Mouse (Mus musculus): Measurements from ENCODE around the gene Mrps31.

Gene Mrps31

DNA sequence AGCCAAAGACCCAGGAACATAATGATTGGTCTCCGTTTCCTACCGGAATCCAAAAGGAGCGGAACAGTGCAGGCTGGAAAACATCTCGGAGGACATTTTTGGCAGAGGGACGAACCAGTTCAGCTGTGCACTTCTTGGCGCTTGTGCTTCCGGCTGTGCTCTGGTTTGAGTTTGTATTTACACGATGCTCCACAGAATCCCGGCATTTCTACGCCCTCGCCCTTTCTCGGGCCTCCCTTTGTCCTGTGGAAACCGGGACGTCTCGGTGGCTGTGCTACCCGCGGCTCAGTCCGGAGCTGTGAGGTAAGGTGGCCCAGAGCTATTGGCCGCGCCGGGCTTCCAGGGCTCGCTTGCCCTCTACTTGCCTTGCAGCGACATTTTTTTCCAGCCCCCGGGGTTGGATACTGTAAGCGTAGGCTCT is at the start of gene Mrps31:
Gene Mrps31, plus strand, starts transcription at position 80 of the 421 bp plus-strand sequence.
- DNase-seq: peak; percentile 83 to 85

DNA sequence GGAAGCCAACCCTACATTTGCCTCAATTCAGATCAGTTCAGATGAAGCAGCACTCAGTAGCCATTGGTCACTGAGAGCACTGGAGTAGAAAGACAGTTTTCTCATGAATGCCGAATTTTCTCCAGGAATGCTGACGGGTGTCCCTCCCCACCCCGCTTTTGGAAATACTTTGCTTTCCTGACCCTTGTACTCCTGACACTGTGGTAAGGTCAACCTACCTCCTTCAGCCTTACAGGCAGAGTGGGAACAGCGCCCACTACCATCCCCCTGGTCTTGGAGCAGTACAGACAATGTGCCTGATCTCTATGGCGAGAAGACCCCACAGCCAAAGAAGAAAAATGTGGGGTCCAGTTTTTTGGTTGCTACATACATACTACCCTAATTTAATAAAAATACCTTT is 34.9 kb upstream of the Mrps31 start:
- DNase-seq: no peak

DNA sequence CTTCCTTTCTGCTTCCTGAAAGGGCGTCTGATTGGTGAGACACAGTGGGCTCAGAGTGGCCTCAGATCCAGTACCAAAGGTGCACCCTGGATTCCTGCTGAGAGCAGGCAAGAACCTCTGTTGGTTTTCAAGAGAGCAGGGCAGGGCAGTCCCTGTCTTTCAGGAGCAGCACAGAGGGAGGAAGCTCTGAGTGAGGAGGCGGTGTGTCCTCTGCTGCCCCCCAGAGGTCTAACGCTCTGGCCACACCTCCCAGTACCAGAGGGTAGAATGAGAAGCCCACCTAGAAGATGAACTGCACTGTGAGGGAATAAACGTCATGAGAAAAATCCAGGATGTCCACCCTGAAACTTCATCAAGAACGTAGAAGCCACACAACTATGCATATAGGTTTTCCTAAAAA is 34.3 kb upstream of the Mrps31 start:
- DNase-seq: no peak

DNA sequence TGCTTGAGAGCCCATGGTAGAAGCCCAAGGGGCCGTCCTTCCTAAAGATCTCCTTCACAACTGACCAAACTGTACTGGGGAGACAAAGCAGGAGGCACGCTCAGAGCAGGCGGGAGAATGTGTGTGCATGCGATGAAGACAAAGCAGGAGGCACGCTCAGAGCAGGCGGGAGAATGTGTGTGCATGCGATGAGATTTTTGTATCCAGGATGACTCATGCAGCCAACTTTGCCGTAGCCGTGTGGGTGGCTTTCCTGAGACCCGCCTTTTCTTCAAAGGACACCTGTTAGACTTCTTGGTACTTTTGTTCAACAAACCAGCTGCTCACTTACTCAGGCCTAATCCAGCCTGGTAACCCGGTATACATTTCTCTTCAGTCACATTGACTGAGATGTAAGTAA is 30.2 kb upstream of the Mrps31 start:
- no peak for DNase-seq

DNA sequence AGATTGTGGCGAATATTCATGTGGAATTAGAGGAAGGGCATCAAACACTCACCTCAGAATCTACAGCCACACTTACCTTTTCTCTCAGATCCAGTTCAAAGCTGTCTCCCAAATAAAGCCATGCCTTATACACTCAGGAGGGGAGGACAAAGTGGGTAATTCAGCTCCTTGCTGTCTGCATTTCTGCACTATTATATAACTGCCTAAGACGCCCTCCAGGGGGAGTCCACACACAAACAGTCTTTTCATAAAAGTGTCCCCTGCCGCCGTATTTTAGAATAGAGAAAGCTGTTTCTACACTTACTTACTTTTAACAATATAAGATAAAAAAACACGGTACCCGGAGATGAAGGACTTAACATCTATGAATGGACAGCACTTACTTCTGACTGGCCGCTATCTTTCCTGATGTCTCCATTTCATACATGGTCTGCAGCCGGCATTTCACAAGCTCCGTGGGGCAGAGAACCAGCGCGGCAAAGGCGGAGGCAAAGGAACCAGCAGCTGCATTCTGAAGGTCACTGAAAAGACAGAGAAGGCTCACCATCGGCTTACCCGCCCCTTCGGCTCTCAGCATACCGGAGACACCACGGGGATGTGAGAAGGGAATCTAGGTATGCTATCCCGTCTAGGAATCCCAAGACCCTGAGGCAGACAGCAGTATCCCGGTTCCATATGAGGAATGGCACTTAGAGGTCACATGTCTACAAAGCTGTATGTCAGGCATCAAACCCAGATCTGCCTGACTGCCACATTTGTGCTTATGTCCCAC is 28.2 kb upstream of the Mrps31 start:
- DNase-seq: no peak

DNA sequence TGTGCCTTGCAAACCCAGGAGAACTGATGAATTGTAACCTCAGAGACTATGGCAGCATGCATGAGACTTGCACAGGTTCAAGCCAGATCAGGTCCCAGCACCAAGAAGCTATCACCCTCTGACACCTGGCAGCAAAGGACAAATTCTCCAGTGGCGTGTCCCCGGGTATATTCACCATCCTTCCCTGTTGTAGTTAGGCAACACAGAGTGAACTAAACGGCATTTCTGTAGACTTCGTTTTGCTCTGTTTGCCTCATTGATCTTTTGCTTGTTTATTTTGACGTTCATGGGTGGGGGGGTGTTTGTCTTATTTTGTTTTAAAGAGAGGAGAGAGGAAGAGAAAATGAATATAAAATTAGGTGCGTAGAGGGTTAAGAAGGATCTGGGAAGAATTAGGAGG is 26.0 kb upstream of the Mrps31 start:
- DNase-seq: no peak

DNA sequence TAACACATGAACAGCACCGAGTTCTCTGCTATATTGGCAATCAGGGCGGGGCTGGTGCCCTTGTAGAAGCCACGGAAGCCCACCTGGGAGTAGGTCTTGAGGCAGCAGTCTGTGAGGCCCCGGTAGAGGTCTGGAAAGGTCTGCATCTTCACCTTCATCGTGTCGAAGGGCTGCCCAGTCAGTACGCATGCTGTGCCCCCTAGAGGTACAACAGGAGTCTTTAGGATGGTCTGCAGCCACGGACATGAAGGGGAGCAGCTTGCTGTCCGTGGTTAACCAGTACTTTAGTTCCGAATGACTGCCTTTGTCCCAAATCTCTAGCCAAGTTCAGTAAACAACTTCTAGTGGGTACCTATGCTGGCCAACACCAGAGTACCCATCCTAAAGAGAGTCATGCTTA is 21.3 kb upstream of the Mrps31 start:
- no peak for DNase-seq

DNA sequence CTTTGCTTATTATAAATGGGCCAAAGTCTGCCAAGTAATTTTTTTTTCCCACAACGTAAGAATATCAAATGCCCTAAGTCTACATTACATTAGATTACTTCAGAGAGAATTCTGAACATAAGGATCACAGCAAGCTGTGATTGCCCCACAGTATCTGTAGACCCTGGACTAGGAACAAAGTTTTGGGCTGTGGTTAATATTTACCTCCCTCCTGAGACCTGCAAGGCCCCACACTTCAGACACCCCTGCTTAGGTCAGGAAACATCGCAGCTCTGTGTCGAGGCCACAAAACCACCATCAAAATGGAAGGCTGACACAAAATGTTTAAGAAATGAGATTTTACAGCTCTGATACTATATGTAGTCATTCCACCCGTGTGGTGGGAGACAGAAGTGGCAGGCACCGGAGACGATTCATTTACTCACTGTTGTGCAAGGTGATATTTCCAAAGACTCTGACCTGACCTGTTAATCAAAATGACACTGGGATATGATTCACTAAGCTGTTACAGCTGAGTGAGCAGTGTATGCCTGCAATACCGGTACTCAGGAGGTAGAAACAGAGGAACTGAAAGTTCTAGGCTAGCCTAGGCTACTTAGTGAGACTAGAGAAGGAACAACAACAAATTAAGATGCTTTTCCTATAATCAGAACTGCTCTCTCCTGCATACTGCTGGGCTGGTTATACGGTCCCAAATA is 20.2 kb upstream of the Mrps31 start:
- DNase-seq: no peak

DNA sequence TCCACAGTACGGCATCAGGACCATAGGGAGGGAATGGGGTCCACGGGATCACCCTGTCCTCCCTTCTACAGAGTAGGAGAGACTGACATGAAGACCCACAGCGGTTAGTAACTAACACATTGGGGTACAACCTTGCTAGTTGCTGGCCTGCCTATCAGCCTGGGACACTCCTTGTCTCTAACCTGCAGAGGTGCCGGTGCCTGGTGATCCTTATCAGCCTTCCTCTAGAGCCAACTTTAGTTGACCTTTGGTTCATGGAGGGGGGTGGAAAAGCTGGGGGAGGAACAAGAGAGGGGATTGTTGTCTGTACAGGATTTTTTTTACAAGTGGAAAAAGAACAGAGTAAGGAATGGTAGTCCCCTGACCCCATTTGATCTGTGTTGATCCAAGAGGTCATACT is 16.7 kb upstream of the Mrps31 start:
- DNase-seq: no peak

DNA sequence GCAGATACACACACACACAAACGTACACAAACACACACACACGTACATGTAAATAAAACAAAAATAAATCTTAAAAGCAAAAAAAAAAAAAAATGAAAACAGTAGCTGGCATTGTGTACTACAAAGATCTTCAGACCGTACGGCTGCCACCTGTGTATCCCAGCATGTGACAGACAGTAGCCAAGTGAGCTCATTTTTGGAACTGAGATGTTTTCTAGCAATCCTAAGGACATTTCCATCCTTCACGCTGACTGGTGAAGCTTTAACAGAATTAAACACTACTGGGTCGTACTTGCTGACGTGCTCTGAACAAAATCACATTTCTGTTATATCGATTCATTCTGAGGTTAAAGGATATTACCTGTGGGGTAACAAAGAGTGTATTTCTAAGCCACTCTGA is 15.9 kb upstream of the Mrps31 start:
- DNase-seq: peak; percentile 50 to 57

DNA sequence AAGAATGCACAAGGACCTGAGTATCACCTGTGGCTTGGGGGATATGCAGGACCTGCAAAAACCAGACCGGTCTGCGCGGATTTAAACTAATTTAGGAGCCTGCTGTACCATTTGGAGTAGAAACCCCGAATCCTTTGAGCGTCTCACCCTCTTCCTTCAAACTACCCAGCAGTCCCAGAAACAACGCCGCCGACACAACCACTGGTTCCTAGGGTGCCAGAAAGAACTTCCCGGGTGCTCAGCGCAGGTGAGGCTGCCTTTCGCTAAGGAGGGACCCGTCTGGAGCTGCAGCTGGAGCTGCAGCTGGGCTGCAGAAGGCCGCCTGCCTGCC is 13.4 kb upstream of the Mrps31 start:
- no peak for DNase-seq

DNA sequence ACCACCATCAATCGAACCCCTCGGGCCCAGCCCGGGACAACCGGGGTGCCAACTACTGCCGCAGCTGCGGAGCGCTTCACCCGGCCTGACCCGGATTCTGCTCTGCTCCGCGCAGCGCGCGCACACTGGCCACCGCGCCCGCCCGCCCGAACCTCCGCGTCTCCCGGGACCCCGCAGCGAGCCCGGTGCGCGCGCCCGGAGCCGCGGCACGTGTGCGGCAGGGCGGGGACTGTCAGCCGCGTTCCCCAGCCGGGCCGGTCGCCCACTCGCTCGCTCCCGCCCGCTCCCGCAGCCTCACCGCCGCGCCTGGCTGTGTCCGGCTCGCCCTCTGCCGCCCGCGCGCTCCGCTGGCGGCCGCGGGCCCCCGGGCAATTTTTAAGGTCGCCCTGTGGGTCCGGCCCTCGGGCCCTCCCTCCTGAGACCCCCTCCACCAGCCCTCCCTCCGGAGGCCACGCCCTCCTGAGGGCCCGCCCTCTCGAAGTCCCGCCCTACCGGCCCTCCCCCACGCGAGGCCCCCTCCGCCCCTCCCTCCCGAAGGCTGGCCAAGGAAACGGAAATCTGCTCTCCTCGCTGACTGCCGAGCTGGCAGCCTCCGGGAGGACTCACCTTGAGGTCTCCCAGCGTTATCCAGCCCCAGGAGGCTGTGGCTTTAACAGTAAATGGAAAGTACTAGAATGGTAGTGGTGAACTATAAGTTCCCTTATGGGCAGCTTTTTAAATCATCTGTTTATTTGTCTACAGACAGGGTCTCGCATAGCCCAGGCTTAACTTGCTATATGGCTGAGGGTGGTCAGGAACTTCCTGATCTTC is 12.8 kb upstream of the Mrps31 start, which contains the start of gene Slc25a15:
Gene Slc25a15, minus strand, starts transcription at position 456 of the 810 bp plus-strand sequence.
- DNase-seq: peak; percentile 88 to 92

DNA sequence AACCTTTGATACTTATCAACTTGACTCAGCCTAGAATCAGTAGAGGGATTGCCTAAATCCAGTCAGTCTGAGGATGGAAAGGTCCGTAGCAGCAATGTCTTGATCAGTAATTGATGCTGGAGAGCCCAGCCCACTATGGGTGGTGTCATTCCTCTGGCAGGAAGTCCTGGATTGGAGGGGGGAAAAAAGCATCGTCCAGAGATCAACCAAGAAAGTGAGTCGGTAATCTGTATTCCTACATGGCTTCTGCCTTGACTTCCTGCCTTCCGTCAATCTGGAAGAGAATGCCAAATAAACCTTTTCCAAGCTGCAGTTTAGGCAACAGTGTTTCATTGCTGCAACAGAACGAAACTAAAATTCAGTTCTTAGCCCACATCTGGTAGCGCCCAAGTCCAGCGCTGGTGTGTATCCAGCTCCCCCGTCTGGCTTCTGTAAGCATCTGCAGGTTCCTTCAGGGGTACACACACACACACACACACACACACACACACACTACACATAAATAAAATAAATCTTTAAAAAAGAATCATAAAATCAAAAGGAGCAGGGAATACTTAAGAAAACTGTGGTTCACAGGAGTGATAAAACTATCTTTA is 11.8 kb upstream of the Mrps31 start:
- DNase-seq: peak in 1 of 2 experiments; percentile 19

DNA sequence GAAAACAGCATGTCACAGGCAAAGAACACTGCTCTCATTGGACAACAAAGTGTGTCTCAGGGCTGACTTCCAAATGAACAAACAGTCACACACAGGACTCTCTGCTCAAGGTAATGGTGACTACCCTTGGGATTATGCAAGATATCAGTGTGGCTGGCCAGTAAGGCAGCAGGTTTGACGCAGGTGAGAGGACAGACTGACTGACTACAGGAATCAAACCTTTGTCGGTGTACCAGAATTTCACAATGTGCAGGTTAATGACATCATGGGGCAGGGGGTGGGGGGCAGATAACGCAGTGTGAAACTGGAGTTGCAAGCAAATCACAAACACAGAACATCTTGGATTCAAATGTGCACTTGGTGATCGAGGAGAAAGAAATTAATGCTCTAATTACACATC is 10.6 kb upstream of the Mrps31 start:
- no peak for DNase-seq

DNA sequence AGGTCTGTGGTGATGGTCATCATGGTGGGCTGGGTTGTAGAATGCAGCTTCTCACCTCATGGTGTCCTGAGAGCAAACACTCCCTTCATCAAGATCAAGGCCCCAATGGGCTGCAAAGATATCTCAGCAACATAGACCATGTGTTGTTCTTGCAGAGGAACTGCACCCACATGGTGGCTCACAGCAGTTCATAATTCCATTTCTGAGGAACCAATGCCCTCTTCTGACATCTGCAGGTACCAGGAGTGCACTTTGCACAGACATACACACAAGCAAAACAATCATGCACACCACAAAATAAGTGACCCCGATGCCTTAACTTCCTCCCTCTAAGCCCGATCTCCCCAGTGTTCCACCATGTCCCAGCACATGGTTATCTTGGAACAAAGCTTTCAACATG is 7.9 kb upstream of the Mrps31 start:
- DNase-seq: no peak

DNA sequence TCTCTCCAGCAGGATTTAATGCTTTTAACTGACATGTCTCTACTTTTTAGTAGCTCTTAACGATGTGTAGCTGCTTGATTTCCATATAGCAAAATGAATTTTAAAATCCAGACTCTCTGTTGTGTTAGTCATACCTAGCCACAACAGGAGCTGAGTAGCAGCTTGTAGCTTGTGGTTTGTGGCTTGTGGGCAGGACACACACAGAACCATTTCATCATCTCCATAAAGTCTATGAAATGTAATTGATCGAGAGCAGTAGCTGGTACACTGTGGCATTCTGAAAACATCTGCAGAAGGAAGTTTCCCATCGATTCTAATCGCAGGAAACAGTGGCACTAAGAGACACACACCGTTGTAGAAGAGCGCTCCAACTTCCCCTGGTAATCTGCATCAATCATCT is 5.4 kb upstream of the Mrps31 start:
- no peak for DNase-seq

DNA sequence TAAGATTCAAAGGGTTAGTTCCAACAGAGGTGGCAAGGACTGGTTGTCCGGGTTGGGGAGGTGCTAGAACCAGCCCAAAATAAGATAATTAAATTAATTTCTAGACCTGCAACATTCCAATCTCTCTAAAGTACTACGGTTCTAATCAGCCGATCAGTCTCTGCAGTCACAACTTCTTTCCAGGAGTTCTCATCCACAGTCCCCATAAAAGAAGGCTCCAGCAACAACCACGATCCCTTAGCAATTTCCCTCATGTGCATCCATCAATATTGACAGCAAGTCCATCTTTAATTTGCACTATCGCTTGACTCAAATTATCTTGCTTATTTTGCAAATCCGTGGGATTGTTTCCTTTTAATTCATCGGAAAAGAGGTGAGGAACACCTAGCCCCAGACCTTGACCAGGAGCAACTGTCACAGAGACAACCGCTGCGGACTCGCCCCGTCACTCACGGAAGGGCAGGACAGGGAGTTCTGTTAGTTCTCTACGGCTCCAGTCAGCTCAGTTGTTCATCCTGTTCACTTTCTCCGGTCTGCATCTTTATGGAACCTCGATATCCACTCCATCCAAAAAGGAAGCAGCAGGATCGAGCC is 376 bp upstream of the Mrps31 start:
- no peak for DNase-seq

DNA sequence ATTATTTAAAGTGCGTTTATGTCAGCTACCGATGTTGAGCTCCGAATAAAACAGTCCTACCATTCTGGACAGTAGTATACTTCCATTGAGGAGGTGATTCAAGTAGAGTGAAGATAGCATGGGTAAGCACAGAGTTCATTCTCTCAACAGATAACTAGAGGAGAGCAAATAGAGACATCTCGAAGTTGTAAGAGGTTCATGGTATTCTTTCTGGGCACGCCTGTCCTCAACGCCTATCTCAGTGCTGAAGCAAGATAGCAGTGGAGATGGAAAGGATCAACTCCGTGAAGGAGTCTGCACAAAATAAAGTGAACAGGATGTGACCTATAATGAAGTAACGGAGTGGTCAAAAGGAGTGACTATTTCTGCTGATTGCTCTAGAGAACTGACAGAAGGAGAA is 810 bp downstream of the Mrps31 start:
- DNase-seq: no peak
